Mouse (Mus musculus): Measurements from ENCODE around the gene Vamp2. TPM values are rescaled to one million over a fixed set of nuclear protein-coding genes. Genes with fewer than 3 reads are reported as not detected.
A peak's percentile ranks its signal among the peaks of the same experiment; 100 is the strongest.

Gene Vamp2
- polyA plus RNA-seq, 1 experiment from 2014 or later: 79.9 TPM

GRCm38 (mm10) chr11:69070590-69071222 lies 17.6 kb upstream of the Vamp2 start, which contains the start of gene Tmem107:
TSS of gene Tmem107 (plus strand) at chr11:69070806.
- WGBS: under 1% methylated on average over 47 of the region's 47 CpGs
- peak within 1 kb of the TSS; percentile 89 for H3K9ac ChIP-seq (ENCODE audit: low read length)
- peak; percentile 90 for ATAC-seq (ENCODE audit: insufficient read depth, low FRiP score)

GRCm38 (mm10) chr11:69071262-69071661 lies 17.0 kb upstream of the Vamp2 start:
- H3K4me2 ChIP-seq (ENCODE audit: low read depth, low read length): peak overlapping the region; percentile 92
- H3K36me3 ChIP-seq (ENCODE audit: control insufficient read depth, insufficient read depth, low read length): no peaks in the 10 kb centered on the region
- peak overlapping the region; percentile 97 for H3K27ac ChIP-seq (ENCODE audit: low read length)
- no peak for ATAC-seq (ENCODE audit: insufficient read depth, low FRiP score)
- H3K4me1 ChIP-seq (ENCODE audit: control insufficient read depth, insufficient read depth, low read length): peaks cover 41% of the 10 kb centered on the region
- WGBS: 29% methylated on average over 9 of the region's 9 CpGs
- no peaks in the 10 kb centered on the region for H3K27me3 ChIP-seq (ENCODE audit: control insufficient read depth, insufficient read depth, low read length)
- H3K9ac ChIP-seq (ENCODE audit: low read length): peak overlapping the region; percentile 89
- H3K4me3 ChIP-seq (replicated peaks; ENCODE audit: low read length): peak overlapping the region; percentile 74
- no peaks in the 10 kb centered on the region for H3K9me3 ChIP-seq (replicated peaks; ENCODE audit: control insufficient read depth, low read length)

More at GRCm38 (mm10) chr11:69070590-69071222, 17.6 kb upstream of the Vamp2 start, which contains the start of gene Tmem107:
- Histone ChIP-seq H3K36me3 (ENCODE audit: control insufficient read depth, insufficient read depth, low read length) (no peaks in the 10 kb centered on the region), H3K27me3 (ENCODE audit: control insufficient read depth, insufficient read depth, low read length) (no peaks in the 10 kb centered on the region), H3K4me2 (ENCODE audit: low read depth, low read length) (peak within 1 kb of the TSS; percentile 92), H3K4me1 (ENCODE audit: control insufficient read depth, insufficient read depth, low read length) (peaks cover 46% of the 10 kb centered on the region), H3K27ac (ENCODE audit: low read length) (peak within 1 kb of the TSS; percentile 97), H3K9me3 (replicated peaks; ENCODE audit: control insufficient read depth, low read length) (no peaks in the 10 kb centered on the region), H3K4me3 (replicated peaks; ENCODE audit: low read length) (peak within 1 kb of the TSS; percentile 74)

GRCm38 (mm10) chr11:69072234-69072633 lies 16.1 kb upstream of the Vamp2 start:
- H3K4me2 ChIP-seq (ENCODE audit: low read depth, low read length): peak overlapping the region; percentile 55
- peak overlapping the region; percentile 69 for H3K9ac ChIP-seq (ENCODE audit: low read length)
- peaks cover 33% of the 10 kb centered on the region for H3K4me1 ChIP-seq (ENCODE audit: control insufficient read depth, insufficient read depth, low read length)
- peak overlapping the region; percentile 38 for H3K4me3 ChIP-seq (replicated peaks; ENCODE audit: low read length)
- WGBS: 81% methylated on average over 11 of the region's 11 CpGs
- H3K27me3 ChIP-seq (ENCODE audit: control insufficient read depth, insufficient read depth, low read length): no peaks in the 10 kb centered on the region
- H3K27ac ChIP-seq (ENCODE audit: low read length): peak overlapping the region; percentile 84
- no peaks in the 10 kb centered on the region for H3K9me3 ChIP-seq (replicated peaks; ENCODE audit: control insufficient read depth, low read length)
- ATAC-seq (ENCODE audit: insufficient read depth, low FRiP score): no peak
- no peaks in the 10 kb centered on the region for H3K36me3 ChIP-seq (ENCODE audit: control insufficient read depth, insufficient read depth, low read length)

GRCm38 (mm10) chr11:69072666-69073064 lies 15.6 kb upstream of the Vamp2 start:
- H3K27ac ChIP-seq (ENCODE audit: low read length): peak overlapping the region; percentile 84
- no peaks in the 10 kb centered on the region for H3K27me3 ChIP-seq (ENCODE audit: control insufficient read depth, insufficient read depth, low read length)
- no peaks in the 10 kb centered on the region for H3K36me3 ChIP-seq (ENCODE audit: control insufficient read depth, insufficient read depth, low read length)
- H3K9me3 ChIP-seq (replicated peaks; ENCODE audit: control insufficient read depth, low read length): no peaks in the 10 kb centered on the region
- peak overlapping the region; percentile 69 for H3K9ac ChIP-seq (ENCODE audit: low read length)
- ATAC-seq (ENCODE audit: insufficient read depth, low FRiP score): no peak
- H3K4me1 ChIP-seq (ENCODE audit: control insufficient read depth, insufficient read depth, low read length): peaks cover 28% of the 10 kb centered on the region
- peak overlapping the region; percentile 38 for H3K4me3 ChIP-seq (replicated peaks; ENCODE audit: low read length)
- 6% methylated on average over 9 of the region's 9 CpGs for WGBS
- H3K4me2 ChIP-seq (ENCODE audit: low read depth, low read length): peak overlapping the region; percentile 55

GRCm38 (mm10) chr11:69073065-69073888 lies 15.0 kb upstream of the Vamp2 start:
- WGBS: under 1% methylated on average over 14 of the region's 14 CpGs
- peak; percentile 72 for ATAC-seq (ENCODE audit: insufficient read depth, low FRiP score)

GRCm38 (mm10) chr11:69073951-69074775 lies 14.1 kb upstream of the Vamp2 start:
- peak overlapping the region; percentile 84 for H3K27ac ChIP-seq (ENCODE audit: low read length)
- no peak overlapping the region for H3K4me3 ChIP-seq (replicated peaks; ENCODE audit: low read length)
- H3K4me2 ChIP-seq (ENCODE audit: low read depth, low read length): 0 out of 2 replicates have a peak overlapping the region, but pooled peaks have one; percentile 6
- WGBS: 31% methylated on average over 6 of the region's 6 CpGs
- H3K36me3 ChIP-seq (ENCODE audit: control insufficient read depth, insufficient read depth, low read length): no peaks in the 10 kb centered on the region
- peaks cover 26% of the 10 kb centered on the region for H3K4me1 ChIP-seq (ENCODE audit: control insufficient read depth, insufficient read depth, low read length)
- H3K9me3 ChIP-seq (replicated peaks; ENCODE audit: control insufficient read depth, low read length): no peaks in the 10 kb centered on the region
- H3K27me3 ChIP-seq (ENCODE audit: control insufficient read depth, insufficient read depth, low read length): no peaks in the 10 kb centered on the region
- no peak for ATAC-seq (ENCODE audit: insufficient read depth, low FRiP score)
- peak overlapping the region; percentile 10; the same call in 1 of the 2 replicates for H3K9ac ChIP-seq (ENCODE audit: low read length)

More at GRCm38 (mm10) chr11:69073065-69073888, 15.0 kb upstream of the Vamp2 start:
- Histone ChIP-seq H3K27ac (ENCODE audit: low read length) (peak overlapping the region; percentile 84), H3K9me3 (replicated peaks; ENCODE audit: control insufficient read depth, low read length) (no peaks in the 10 kb centered on the region), H3K36me3 (ENCODE audit: control insufficient read depth, insufficient read depth, low read length) (no peaks in the 10 kb centered on the region), H3K9ac (ENCODE audit: low read length) (peak overlapping the region; percentile 62), H3K4me2 (ENCODE audit: low read depth, low read length) (peak overlapping the region; percentile 55), H3K27me3 (ENCODE audit: control insufficient read depth, insufficient read depth, low read length) (no peaks in the 10 kb centered on the region), H3K4me3 (replicated peaks; ENCODE audit: low read length) (peak overlapping the region; percentile 38), H3K4me1 (ENCODE audit: control insufficient read depth, insufficient read depth, low read length) (peaks cover 26% of the 10 kb centered on the region)

- Histone ChIP-seq H3K4me2 (ENCODE audit: low read depth, low read length) (no peak overlapping the region), H3K27ac (ENCODE audit: low read length) (peak overlapping the region; percentile 84; the same call in 1 of the 2 replicates)
- 48% methylated on average over 2 of the region's 2 CpGs for WGBS
Observed at GRCm38 (mm10) chr11:69074776-69075069, 13.6 kb upstream of the Vamp2 start.

GRCm38 (mm10) chr11:69075764-69076479 lies 12.4 kb upstream of the Vamp2 start:
- Histone ChIP-seq H3K9me3 (replicated peaks; ENCODE audit: control insufficient read depth, low read length) (no peaks in the 10 kb centered on the region), H3K4me1 (ENCODE audit: control insufficient read depth, insufficient read depth, low read length) (peaks cover 22% of the 10 kb centered on the region), H3K36me3 (ENCODE audit: control insufficient read depth, insufficient read depth, low read length) (no peaks in the 10 kb centered on the region), H3K4me3 (replicated peaks; ENCODE audit: low read length) (no peak overlapping the region), H3K27ac (ENCODE audit: low read length) (no peak overlapping the region), H3K27me3 (ENCODE audit: control insufficient read depth, insufficient read depth, low read length) (no peaks in the 10 kb centered on the region), H3K4me2 (ENCODE audit: low read depth, low read length) (no peak overlapping the region), H3K9ac (ENCODE audit: low read length) (no peak overlapping the region)
- 55% methylated on average over 8 of the region's 9 CpGs for WGBS
- no peak for ATAC-seq (ENCODE audit: insufficient read depth, low FRiP score)

More at GRCm38 (mm10) chr11:69074776-69075069, 13.6 kb upstream of the Vamp2 start:
- no peak for ATAC-seq (ENCODE audit: insufficient read depth, low FRiP score)
- Histone ChIP-seq H3K36me3 (ENCODE audit: control insufficient read depth, insufficient read depth, low read length) (no peaks in the 10 kb centered on the region), H3K27me3 (ENCODE audit: control insufficient read depth, insufficient read depth, low read length) (no peaks in the 10 kb centered on the region), H3K9me3 (replicated peaks; ENCODE audit: control insufficient read depth, low read length) (no peaks in the 10 kb centered on the region), H3K4me3 (replicated peaks; ENCODE audit: low read length) (no peak overlapping the region), H3K9ac (ENCODE audit: low read length) (no peak overlapping the region), H3K4me1 (ENCODE audit: control insufficient read depth, insufficient read depth, low read length) (peaks cover 26% of the 10 kb centered on the region)

Data from stomach, embryonic 16.5 days (tissue).